Mouse (Mus musculus) telencephalon, adult 2 months (tissue): ENCODE data around the gene Tulp1.
A peak's percentile ranks its signal among the peaks of the same experiment; 100 is the strongest.
"Not testable (repeated sequence)": the region's sequence is repeated elsewhere in the genome, so short reads cannot be mapped to it uniquely, and the experiment has no call there.

Experiments
- DNase-seq: peaks from one replicate; pipeline ENCODE4 v3.0.0-alpha.2; 2011; ENCODE audit warnings: low read depth, low spot score

Tulp1 gene

GRCm38 (mm10) chr17:28341091-28341490 is 23.9 kb downstream of the Tulp1 start:
- no peak for DNase-seq

- DNase-seq = no peak
Measured at GRCm38 (mm10) chr17:28340578-28340977, 24.4 kb downstream of the Tulp1 start.

DNA sequence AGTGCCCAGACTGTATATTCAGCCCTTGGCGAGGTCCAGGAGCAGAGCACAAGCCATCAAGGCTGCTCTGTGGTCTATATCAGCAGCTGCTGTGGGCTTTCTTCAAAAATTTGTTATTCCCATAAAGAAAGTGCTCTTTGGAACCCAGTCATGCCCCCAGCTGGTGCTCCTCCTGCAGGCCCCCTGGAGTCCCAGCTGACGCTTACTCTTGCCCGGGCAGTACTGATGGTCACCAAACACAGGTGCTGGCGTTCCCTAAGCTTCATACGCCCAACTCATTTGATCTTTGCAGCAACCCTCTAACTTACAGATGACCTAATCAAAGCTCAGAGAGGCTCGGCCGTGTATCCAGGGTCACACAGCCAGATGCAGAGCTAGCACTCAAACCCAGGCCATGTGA is 27.5 kb downstream of the Tulp1 start:
- no peak for DNase-seq

DNA sequence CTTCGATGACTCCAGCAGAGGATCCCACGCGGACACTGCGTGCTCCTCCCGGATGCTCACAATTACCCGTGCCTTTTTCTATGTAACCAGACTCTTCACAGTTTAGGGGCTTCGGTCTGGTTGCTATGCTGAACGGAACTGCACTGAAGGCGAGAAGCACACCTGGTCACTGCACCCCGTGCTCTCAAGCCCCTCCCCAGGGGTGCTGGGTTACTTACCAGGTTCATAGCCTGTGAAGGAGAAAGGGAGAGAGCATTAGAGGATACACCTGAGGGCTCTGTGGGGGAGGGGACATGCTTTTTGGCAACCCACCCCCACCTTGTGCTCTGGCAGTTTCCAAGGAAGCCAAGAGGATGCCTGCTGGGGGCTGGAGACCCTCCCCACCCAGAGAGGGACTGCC is 29.8 kb downstream of the Tulp1 start:
- no peak for DNase-seq

GRCm38 (mm10) chr17:28332915-28333546 is 32.0 kb downstream of the Tulp1 start:
- DNase-seq = no peak

- DNase-seq = no peak
Measured at GRCm38 (mm10) chr17:28332113-28332914, 32.7 kb downstream of the Tulp1 start.

- no peak for DNase-seq
Measured at GRCm38 (mm10) chr17:28331241-28332112, 33.5 kb downstream of the Tulp1 start.

DNA sequence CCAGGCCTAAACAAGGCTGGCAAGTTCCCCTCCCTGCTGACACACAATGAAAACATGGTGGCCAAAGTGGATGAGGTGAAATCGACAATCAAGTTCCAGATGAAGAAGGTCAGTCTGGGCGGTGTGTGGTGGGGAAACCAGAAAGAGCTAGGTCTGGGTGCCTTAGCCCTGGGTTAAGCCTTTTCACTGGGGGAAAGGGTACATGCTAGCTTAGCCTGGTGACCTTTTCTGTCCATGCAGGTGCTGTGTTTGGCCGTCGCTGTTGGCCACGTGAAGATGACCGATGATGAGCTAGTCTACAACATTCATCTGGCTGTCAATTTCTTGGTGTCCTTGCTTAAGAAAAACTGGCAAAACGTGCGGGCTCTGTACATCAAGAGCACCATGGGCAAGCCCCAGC is 34.4 kb downstream of the Tulp1 start:
- DNase-seq = not testable (repeated sequence)

DNA sequence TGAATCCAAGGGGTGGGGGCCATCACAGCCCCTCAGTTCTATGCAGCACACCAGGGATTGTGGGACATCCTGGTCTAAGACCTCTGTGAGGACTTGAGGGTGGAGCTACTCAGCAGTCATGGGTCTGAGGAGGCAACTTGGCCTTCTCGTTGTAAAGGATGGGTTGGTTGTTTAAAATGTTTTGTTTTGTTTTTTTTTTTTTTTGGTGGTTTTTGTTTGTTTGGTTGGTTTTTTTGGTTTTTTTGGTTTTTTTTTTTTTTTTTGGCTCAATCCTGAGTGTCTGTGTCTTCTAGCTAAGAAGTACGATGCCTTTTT is 34.8 kb downstream of the Tulp1 start:
- no peak for DNase-seq

- DNase-seq = no peak
Measured at GRCm38 (mm10) chr17:28329503-28330231, 35.4 kb downstream of the Tulp1 start.

- DNase-seq = no peak
Measured at GRCm38 (mm10) chr17:28328946-28329345, 36.1 kb downstream of the Tulp1 start.

DNA sequence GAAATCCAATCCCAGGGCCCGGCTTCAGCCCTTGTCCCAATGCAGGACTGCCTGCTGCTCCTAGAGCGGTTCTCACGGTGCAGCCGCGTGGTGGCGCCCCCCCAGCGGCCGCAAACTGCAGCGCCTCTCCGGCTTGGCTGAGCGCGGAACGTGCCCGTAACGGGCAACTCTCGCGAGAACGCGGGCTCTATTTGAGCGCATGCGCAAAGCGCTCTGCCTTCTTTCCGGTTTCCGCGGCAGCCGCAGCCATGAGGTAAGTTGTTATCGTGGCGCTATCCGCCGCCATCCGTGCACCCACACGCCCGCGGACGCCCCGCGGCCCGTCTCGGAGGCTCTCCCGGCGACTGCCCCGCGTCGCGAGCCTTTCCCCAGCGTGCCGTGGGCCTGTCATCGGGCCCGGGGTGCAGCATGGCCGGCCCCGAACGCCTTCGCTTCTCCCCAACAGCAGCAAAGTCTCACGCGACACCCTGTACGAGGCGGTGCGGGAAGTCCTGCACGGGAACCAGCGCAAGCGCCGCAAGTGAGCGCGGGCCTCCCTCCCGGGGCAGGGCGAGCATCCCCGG is 36.6 kb downstream of the Tulp1 start, which contains the start of gene Rpl10a:
TSS of gene Rpl10a (plus strand) at position 106 of the 563 bp plus-strand sequence.
- DNase-seq = peak; percentile 92

DNA sequence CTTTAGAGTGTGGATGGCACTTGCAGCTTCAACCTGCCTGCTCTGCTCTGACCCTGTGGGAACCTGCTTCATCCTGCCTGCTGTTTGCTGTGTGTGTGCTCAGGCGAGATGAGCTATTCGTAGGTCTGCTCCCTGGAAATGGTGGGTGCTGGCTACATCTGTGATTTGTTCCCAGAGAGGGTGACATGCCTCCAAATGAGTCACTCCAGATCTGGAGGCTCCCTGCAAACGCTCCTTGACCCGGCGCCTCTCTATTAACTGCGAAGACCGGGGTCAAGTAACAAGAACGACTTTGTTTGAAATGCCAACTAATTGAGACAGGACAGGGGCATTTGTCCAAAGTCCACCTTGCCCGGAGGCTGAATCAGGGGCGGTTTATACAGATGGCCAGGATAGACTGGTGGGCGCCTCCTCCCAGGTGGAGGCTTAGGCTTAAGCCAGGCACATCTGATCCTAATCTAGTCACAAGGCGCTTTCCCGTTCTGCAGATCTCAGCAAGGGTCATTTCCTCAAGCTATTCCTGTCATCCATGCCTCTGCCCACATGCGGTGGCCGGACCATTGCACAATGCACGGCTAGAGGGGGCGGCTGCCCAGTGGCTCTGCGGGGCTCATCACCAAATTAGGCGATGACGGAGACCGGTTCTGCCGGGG is 37.2 kb downstream of the Tulp1 start:
- peak; percentile 17 for DNase-seq

DNA sequence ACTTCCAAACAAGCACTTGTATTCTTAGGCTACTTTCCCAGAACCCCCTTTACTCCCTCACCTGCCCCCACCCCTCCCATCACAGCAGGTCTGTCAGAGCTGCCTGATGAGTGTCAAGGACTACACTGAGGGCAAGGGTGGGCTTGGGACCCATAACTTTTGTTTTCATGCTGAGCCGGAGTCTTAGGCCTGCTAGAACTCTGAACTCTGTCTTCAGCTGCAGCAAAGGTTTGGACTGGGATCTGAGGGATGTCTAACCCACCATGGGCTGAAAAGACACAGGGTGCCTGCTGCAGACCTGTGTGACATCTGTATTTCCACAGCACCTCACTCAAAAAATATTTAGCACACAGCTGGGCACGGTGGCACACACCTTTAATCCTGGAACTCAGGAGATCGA is 38.1 kb downstream of the Tulp1 start:
- DNase-seq = no peak

- no peak for DNase-seq
Measured at GRCm38 (mm10) chr17:28325751-28326150, 39.3 kb downstream of the Tulp1 start.

DNA sequence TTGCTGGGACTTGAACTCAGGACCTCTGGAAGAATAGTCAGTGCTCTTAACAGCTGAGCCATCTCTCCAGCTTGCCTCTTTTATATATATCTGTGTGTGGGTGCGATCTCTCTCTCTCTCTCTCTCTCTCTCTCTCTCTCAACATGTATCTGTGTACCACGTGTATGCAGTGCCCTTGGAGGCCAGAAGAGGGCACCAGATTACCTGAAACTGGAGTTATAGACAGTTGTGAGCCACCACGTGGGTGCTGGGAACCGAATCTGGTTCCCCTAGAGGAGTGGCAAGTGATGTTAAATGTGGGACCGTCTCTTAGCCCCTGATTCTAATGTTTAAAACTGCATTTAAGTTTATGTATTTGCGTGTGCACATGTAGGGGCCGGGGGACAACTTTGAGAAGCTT is 40.6 kb downstream of the Tulp1 start:
- DNase-seq = not testable (repeated sequence)

- DNase-seq = no peak
Measured at GRCm38 (mm10) chr17:28323786-28324185, 41.2 kb downstream of the Tulp1 start.

DNA sequence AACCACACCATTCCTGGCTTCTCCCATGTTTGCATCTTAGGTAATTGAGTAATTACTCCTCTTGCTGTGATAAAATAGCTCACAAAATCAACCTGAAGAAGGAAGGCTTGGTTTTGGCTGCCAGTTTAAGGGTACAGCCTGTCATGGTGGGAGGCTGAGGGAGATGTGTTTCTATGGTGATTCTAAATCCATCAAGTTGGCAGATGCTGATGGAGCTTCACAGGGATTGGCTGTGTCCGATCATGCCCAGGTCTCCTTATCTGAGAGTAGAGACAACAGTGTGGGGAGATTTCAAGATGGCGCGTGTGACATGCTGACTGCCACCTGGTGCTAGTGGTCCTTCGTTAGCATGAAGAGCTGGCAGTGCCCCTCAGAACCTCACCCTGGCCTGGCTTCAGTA is 43.3 kb downstream of the Tulp1 start:
- DNase-seq = peak; percentile 15

DNA sequence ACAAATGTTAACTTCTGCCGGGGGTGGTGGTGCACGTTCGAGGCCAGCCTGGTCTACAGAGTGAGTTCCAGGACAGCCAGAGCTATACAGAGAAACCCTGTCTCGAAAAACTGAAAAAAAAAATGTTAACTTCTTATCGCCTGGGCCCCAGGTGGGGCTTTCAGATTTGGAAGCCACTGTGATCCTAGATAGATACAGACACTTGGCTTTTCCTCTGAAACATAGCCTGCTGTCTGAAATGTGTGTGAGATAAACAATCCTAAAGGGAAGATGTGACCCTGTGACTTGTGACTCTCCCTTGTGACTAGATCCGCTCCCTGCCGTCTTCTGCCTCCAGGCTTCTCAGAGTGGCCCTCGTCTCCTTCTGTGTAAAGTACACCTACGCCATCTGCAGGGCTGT is 47.3 kb downstream of the Tulp1 start:
- DNase-seq = no peak

GRCm38 (mm10) chr17:28317091-28317490 is 47.9 kb downstream of the Tulp1 start:
- DNase-seq = no peak

GRCm38 (mm10) chr17:28316476-28316875 is 48.5 kb downstream of the Tulp1 start:
- DNase-seq = no peak
